Mouse (Mus musculus) erythroblast, embryonic 14.5 days (primary cell): ENCODE data around the gene Arhgap6.

Experiments
- GATA1 ChIP-seq: IDR thresholded peaks from 2 replicates; pipeline ENCODE4 v1.6.1; 2012; ENCODE audit warnings: low read length, inconsistent platforms, mixed read lengths
- TAL1 ChIP-seq: IDR thresholded peaks from 3 replicates; pipeline ENCODE4 v1.6.1; 2012; ENCODE audit warnings: low read length, inconsistent platforms, mixed read lengths

GRCm38 (mm10) chrX:168747011-168747410, 47.9 kb upstream of the Arhgap6 start:
- TF ChIP-seq GATA1 (no peak), TAL1 (no peak)
